Mouse (Mus musculus) ES-E14 (cell line): ENCODE results near the gene Ankrd33.

Experiments used
- CHD2 ChIP-seq: IDR thresholded peaks from 2 replicates; pipeline ENCODE4 v1.6.1; 2014; ENCODE audit warnings: mild to moderate bottlenecking, low read depth, low read length, inconsistent platforms
- MAFK ChIP-seq: IDR thresholded peaks from 2 replicates; pipeline ENCODE4 v1.6.1; 2014; ENCODE audit warnings: mild to moderate bottlenecking, low read depth, low read length, inconsistent platforms; ENCODE audit not compliant: insufficient read depth
- ZC3H11A ChIP-seq: IDR thresholded peaks from 2 replicates; pipeline ENCODE4 v1.6.1; 2012; ENCODE audit warnings: low read depth, mild to moderate bottlenecking, inconsistent platforms, low read length, borderline replicate concordance
- ZNF384 ChIP-seq: IDR thresholded peaks from 2 replicates; pipeline ENCODE4 v1.6.1; 2012; ENCODE audit warnings: low read depth, low read length, inconsistent platforms

GRCm38 (mm10) chr15:101154700-101155616 is 39.4 kb downstream of the Ankrd33 start:
- TF ChIP-seq ZNF384 = no peak
- no peak for TF ChIP-seq ZC3H11A
- no peak for TF ChIP-seq CHD2
- TF ChIP-seq MAFK = no peak
